Mouse (Mus musculus) hindbrain, embryonic 16.5 days (tissue): ENCODE measurements around the gene Nr1h2. TPM values are rescaled to one million over a fixed set of nuclear protein-coding genes. Genes with fewer than 3 reads are reported as not detected.

Experiments used
- ATAC-seq: fragments of 200-750 bp; cut with Nextera tagmentation; 2 replicates; pipeline ENCODE4 v1.8.0; 2017; ENCODE audit warnings: moderate TSS enrichment, moderate library complexity
- H3K27ac ChIP-seq: fragments of 300-500 bp; sonication (generic); 2 replicates; pipeline ENCODE4 v1.5.1; 2014; ENCODE audit warnings: low read depth, mild to moderate bottlenecking, control low read depth, low read length, moderate library complexity
- H3K27me3 ChIP-seq: fragments of 300-500 bp; sonication (generic); replicated peaks from 2 replicates; pipeline ENCODE4 v1.6.1; 2014; ENCODE audit warnings: low read length; ENCODE audit not compliant: control insufficient read depth, insufficient read depth
- H3K36me3 ChIP-seq: fragments of 300-500 bp; sonication (generic); 2 replicates; pipeline ENCODE4 v1.6.1; 2014; ENCODE audit warnings: mild to moderate bottlenecking, low read length, moderate library complexity, mixed read lengths; ENCODE audit not compliant: control insufficient read depth, insufficient read depth
- H3K4me1 ChIP-seq: fragments of 300-500 bp; sonication (generic); 2 replicates; pipeline ENCODE4 v1.6.1; 2014; ENCODE audit warnings: low read depth, low read length; ENCODE audit not compliant: control insufficient read depth, insufficient read depth
- H3K4me2 ChIP-seq: fragments of 300-500 bp; sonication (generic); 2 replicates; pipeline ENCODE4 v1.6.1; 2014; ENCODE audit warnings: mild to moderate bottlenecking, low read length, control low read depth, moderate library complexity
- H3K4me3 ChIP-seq: fragments of 300-500 bp; sonication (generic); 2 replicates; pipeline ENCODE4 v1.5.1; 2014; ENCODE audit warnings: mild to moderate bottlenecking, low read length, control low read depth, moderate library complexity
- H3K9ac ChIP-seq: fragments of 300-500 bp; sonication (generic); 2 replicates; pipeline ENCODE4 v1.6.1; 2014; ENCODE audit warnings: low read depth, mild to moderate bottlenecking, control low read depth, low read length, moderate library complexity
- H3K9me3 ChIP-seq: fragments of 300-500 bp; sonication (generic); 2 replicates; pipeline ENCODE4 v1.6.1; 2014; ENCODE audit warnings: mild to moderate bottlenecking, low read length, moderate library complexity; ENCODE audit not compliant: control insufficient read depth
- WGBS: fragments of 180-500 bp; shearing (Covaris S2); extraction: QIAGEN DNeasy Blood & Tissue Kit; methylation state at CpG from one replicate; pipeline ENCODE4 v1.1.7; 2014; 5-methylcytosine and 5-hydroxymethylcytosine counted together
- polyA plus RNA-seq: library from polyadenylated mRNA; unstranded; fragments of >200 nt; fragmentation: Nextera tagmentation; extraction: Ambion mirVana; gene quantifications from 2 replicates; pipeline ENCODE4 v1.2.1, GENCODE M21; 2015

Gene Nr1h2
- polyA plus RNA-seq: 62.0 and 66.1 TPM in 2 replicates

DNA sequence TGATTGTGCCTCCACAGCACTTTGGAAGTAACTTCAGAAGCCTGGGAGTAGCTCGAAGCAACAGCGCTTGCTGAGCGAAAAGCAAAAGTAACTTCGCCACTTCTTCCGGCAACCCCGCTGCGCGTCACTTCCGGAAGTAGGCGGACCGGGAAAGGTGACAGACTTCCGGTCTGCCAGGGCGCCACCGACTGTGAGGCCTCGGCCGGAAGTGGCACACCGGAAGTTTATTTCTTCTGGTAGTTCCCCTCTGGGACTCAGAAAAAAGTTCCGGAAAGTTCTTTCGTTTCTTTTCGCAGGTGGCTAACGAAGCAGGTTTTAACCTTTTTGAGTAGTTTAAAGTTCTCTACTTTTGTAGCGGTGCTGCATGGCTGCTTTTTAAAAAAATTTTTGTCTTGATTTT lies at the start of gene Nr1h2:
TSS of gene Nr1h2 (minus strand) at position 126 of the 400 bp plus-strand sequence.
- WGBS: 0% methylated on average over 22 of the region's 22 CpGs
- peak within 1 kb of the TSS; percentile 90 for H3K27ac ChIP-seq
- ATAC-seq: peak; percentile 79

DNA sequence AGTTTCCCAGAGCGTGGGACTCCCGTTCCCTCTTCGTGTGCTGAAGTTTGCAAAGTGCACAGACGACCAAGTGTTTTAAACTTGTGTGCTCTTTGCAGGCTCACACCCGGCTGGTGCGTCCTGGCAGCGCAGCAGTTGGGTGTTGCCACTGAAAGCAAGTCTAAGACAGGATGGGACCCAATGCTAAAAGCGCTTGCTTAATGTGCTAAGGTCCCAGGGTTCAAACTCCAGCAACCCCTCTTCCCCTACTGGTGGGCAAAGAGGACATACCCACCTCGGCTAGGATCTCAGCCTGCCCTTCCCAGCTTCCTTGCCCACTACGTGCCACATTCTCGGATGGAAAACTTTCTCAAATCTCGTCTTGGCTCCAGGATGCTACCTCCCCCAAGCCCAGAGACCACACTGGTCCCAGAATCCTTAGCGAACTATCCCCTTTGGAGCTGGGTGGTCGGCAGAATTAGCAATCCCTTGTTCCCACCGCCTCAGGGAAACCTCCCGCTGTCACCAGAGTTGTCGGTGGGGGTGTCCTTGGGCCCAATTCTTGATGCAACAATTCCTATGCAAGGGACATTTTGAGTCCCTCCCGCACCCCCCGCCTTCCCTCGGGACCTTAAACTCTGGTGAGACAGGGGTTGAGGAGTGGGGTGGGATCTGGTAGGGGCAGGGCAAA lies 49.6 kb upstream of the Nr1h2 start:
- Histone ChIP-seq H3K4me3 (no peak overlapping the region), H3K4me2 (no peak overlapping the region; the same call in 1 of the 2 replicates)

More for the DNA sequence above, at the start of gene Nr1h2:
- Histone ChIP-seq H3K4me3 (peak within 1 kb of the TSS; percentile 86), H3K9me3 (no peaks in the 10 kb centered on the region), H3K27me3 (no peaks in the 10 kb centered on the region), H3K4me2 (peak within 1 kb of the TSS; percentile 64), H3K36me3 (peaks cover 19% of the 10 kb centered on the region), H3K9ac (peak within 1 kb of the TSS; percentile 63), H3K4me1 (peaks cover 11% of the 10 kb centered on the region)

DNA sequence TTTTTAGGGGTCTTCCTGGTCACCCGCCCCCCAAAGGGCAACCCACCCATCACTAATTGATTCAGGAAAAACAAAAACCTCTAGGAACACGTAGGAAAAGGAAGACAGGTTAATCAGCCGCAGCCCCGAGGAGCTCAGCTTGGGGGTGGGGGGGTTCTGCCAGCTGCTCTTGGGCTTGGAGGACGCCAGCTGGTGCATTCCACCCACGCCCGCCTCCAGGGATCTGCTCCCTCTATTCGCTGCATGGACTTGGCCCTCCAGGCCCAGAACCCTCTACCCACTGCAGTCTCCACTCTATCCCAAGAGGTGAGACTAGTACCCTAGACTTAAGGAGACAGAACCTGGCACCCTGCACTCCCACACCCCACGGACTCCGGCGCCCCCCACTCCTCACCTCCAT lies 48.7 kb upstream of the Nr1h2 start:
- Histone ChIP-seq H3K9me3 (peaks cover under 1% of the 10 kb centered on the region), H3K27me3 (peaks cover 26% of the 10 kb centered on the region), H3K4me3 (no peak overlapping the region), H3K9ac (no peak overlapping the region; the same call in 1 of the 2 replicates), H3K27ac (no peak overlapping the region), H3K4me2 (no peak overlapping the region), H3K4me1 (no peaks in the 10 kb centered on the region), H3K36me3 (no peaks in the 10 kb centered on the region)
- 0 out of 2 replicates have a peak, but pooled peaks have one; percentile 0 for ATAC-seq
- WGBS: 17% methylated on average over 11 of the region's 11 CpGs

More for the DNA sequence above, 49.6 kb upstream of the Nr1h2 start:
- H3K27ac ChIP-seq: no peak overlapping the region
- no peak overlapping the region for H3K9ac ChIP-seq
- WGBS: 2% methylated on average over 20 of the region's 20 CpGs
- H3K4me1 ChIP-seq: no peaks in the 10 kb centered on the region
- peaks cover 8% of the 10 kb centered on the region for H3K9me3 ChIP-seq
- no peak for ATAC-seq
- peaks cover 27% of the 10 kb centered on the region for H3K27me3 ChIP-seq
- H3K36me3 ChIP-seq: no peaks in the 10 kb centered on the region

DNA sequence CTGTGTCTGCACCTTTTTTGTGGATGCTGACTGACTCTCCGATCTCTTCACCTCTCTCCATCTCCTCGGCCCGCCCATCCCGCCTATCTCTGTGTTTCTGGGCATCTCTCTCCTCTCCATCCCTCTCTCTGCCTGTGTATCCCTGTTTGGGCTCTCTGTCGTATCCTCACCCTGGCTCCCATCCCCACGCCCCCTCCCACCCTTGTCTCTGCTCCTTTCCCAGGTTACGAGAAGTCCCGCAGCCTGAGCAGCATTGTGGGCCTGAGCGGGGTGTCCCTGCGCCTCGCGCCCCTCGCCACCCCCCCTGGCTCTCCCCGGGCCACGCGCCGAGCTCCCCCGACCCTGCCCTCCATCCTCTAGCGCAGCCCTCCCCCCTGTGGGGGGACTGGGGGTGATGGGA lies 47.9 kb upstream of the Nr1h2 start:
- Histone ChIP-seq H3K4me1 (no peaks in the 10 kb centered on the region), H3K27me3 (peaks cover 19% of the 10 kb centered on the region), H3K9ac (no peak overlapping the region), H3K4me3 (no peak overlapping the region), H3K4me2 (no peak overlapping the region), H3K36me3 (no peaks in the 10 kb centered on the region), H3K27ac (no peak overlapping the region), H3K9me3 (no peaks in the 10 kb centered on the region)
- 16% methylated on average over 19 of the region's 19 CpGs for WGBS
- ATAC-seq: no peak

DNA sequence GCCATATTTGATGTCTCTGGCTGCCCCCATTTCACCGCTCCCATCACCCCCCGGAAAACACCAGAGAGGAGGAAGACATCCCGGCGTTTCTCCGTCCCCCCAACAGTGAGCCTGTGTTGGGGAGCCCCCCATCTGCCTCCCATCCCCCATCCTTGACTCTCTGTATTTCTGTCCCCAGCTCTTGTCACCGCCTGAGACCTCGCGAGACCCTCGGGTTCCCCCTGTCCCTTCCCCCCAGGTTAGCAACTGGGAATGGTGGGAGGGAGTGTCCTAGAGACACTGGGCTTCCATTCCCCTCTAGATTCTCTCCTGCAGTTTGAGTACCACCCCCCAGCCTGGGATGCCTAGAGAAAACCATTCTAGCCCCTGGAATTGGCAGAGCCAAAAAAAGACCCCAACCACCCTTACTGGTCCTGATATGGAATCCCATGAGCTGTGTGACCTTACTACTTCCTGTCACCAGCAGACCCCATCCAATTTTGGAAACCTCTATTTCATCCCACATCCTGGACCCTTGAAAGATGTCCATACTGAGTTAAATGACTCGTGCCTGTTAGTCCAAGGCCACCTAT lies 47.0 kb upstream of the Nr1h2 start:
- peaks cover 11% of the 10 kb centered on the region for H3K27me3 ChIP-seq

DNA sequence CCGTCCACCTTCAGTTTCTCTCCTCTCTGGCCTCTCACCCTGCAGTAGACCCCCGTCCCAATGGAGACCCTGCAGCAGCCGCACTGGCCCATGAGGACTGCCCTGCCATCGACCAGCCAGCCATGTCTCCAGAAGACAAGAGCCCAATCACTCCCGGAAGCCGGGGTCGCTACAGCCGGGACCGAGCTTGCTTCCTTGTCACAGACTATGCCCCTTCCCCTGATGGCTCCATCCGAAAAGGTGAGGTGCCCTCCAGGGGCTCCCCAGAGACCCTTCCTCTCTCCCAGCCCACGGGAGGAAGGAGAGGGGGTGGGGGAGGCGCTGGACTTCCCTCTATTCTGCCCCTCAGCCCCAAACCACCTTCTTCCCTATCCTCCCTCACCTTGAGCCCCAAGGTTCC lies 44.6 kb upstream of the Nr1h2 start:
- no peak overlapping the region for H3K27ac ChIP-seq
- no peak overlapping the region for H3K4me3 ChIP-seq
- no peak for ATAC-seq
- peaks cover 13% of the 10 kb centered on the region for H3K4me1 ChIP-seq
- no peaks in the 10 kb centered on the region for H3K36me3 ChIP-seq
- H3K9me3 ChIP-seq: no peaks in the 10 kb centered on the region
- H3K4me2 ChIP-seq: no peak overlapping the region
- no peak overlapping the region for H3K9ac ChIP-seq
- 84% methylated on average over 12 of the region's 12 CpGs for WGBS
- H3K27me3 ChIP-seq: peaks cover 7% of the 10 kb centered on the region; the same call in 1 of the 2 replicates

More for the DNA sequence above, 47.0 kb upstream of the Nr1h2 start:
- Histone ChIP-seq H3K27ac (no peak overlapping the region), H3K9me3 (no peaks in the 10 kb centered on the region), H3K4me2 (no peak overlapping the region), H3K36me3 (no peaks in the 10 kb centered on the region), H3K4me1 (no peaks in the 10 kb centered on the region), H3K9ac (no peak overlapping the region), H3K4me3 (no peak overlapping the region)
- no peak for ATAC-seq
- WGBS: 83% methylated on average over 10 of the region's 10 CpGs

DNA sequence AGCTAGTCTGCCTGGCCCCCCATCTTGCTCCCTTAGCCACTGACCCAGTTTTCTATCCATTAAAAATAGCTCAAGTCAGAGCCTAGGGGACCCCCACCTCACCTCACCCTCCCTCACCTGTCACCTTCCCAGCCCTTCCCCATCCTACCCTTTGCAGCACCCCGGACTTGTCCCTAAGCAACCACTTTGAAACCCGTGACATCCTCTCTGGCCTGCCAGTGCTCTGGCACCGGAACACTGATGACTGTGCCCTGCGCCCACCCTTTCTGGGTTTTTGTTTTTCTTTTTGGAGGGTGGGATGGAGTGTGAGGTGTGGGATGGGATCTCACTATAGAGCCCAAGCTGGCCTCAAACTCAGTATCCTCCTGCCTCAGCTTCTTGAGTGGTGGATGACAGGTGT lies 43.9 kb upstream of the Nr1h2 start:
- WGBS: 89% methylated on average over 4 of the region's 4 CpGs

DNA sequence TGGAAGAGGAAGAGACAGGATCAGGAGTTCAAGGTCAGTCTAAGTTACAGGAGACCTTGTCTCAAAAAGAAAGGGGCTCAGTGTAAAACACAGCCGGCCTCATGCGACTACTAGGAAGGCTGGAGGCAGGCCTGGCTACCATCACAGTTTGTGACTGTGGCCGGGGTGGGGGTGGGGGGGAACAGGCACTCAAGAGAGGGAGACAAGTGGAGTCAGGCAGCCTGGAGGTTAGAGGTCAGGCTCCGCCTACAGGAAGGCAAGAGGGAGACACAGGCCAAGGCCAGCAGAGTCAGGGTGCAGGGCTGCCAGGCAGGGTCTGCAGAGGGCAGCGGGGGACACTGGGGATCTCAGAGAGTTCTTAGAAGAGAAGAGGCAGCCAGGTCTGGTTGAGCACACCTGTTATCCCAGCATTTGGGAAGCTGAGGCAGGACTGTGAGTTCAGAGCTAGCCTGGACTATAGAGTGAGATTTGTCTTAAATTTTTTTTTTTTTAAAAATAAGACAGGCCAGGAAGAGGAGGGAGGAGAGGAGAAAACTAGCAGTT lies 43.3 kb upstream of the Nr1h2 start:
- no peak overlapping the region for H3K4me2 ChIP-seq
- WGBS: 70% methylated on average over 5 of the region's 5 CpGs

More for the DNA sequence above, 43.9 kb upstream of the Nr1h2 start:
- Histone ChIP-seq H3K9me3 (no peaks in the 10 kb centered on the region), H3K4me1 (peaks cover 19% of the 10 kb centered on the region), H3K9ac (no peak overlapping the region), H3K27ac (no peak overlapping the region), H3K4me2 (no peak overlapping the region), H3K4me3 (no peak overlapping the region), H3K27me3 (peaks cover 5% of the 10 kb centered on the region; the same call in 1 of the 2 replicates), H3K36me3 (no peaks in the 10 kb centered on the region)
- ATAC-seq: no peak

DNA sequence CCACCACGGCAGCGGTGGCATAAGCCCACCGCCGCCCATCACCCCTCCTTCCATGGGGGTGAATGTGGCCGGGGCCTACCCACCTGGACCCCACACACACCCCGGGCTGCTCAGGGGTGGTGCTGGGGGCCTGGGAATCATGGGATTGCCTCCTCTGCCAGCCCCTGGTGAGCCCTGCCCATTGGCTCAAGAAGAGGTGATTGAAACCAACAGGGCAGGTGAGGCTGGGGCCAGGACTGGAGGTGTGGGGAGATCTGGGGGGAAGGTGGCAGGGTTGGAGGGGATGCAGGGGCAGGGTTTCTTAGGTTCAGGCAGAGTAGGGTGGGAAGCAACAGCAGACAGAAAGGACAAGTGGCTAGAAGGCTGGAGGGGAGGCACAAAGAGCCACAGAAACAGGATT lies 42.3 kb upstream of the Nr1h2 start:
- no peak overlapping the region for H3K9ac ChIP-seq
- H3K4me2 ChIP-seq: no peak overlapping the region
- H3K4me1 ChIP-seq: peaks cover 35% of the 10 kb centered on the region
- H3K27me3 ChIP-seq: no peaks in the 10 kb centered on the region
- H3K4me3 ChIP-seq: no peak overlapping the region
- H3K36me3 ChIP-seq: no peaks in the 10 kb centered on the region
- H3K27ac ChIP-seq: no peak overlapping the region
- H3K9me3 ChIP-seq: no peaks in the 10 kb centered on the region
- 88% methylated on average over 6 of the region's 6 CpGs for WGBS
- no peak for ATAC-seq

More for the DNA sequence above, 43.3 kb upstream of the Nr1h2 start:
- H3K4me3 ChIP-seq: no peak overlapping the region
- no peaks in the 10 kb centered on the region for H3K9me3 ChIP-seq
- no peaks in the 10 kb centered on the region for H3K36me3 ChIP-seq
- ATAC-seq: no peak
- H3K27me3 ChIP-seq: 0 out of 2 replicates have a peak, but pooled peaks cover 2% of the 10 kb centered on the region
- H3K4me1 ChIP-seq: peaks cover 25% of the 10 kb centered on the region
- H3K9ac ChIP-seq: no peak overlapping the region
- no peak overlapping the region for H3K27ac ChIP-seq
